Mouse (Mus musculus) hindbrain, embryonic 12.5 days (tissue): ENCODE results near the gene Scn1b. TPM values are rescaled to one million over a fixed set of nuclear protein-coding genes. Genes with fewer than 3 reads are reported as not detected.

Source experiments
- ATAC-seq: fragments of 200-750 bp; cut with Nextera tagmentation; 2 replicates; pipeline ENCODE4 v1.8.0; 2017; ENCODE audit warnings: moderate TSS enrichment; ENCODE audit not compliant: low FRiP score
- H3K27ac ChIP-seq: fragments of 300-500 bp; sonication (generic); 2 replicates; pipeline ENCODE4 v1.5.1; 2016; ENCODE audit warnings: mild to moderate bottlenecking
- H3K27me3 ChIP-seq: fragments of 300-500 bp; sonication (generic); 2 replicates; pipeline ENCODE4 v1.6.1; 2016; ENCODE audit warnings: mild to moderate bottlenecking
- H3K36me3 ChIP-seq: fragments of 300-500 bp; sonication (generic); 2 replicates; pipeline ENCODE4 v1.6.1; 2016; ENCODE audit warnings: mild to moderate bottlenecking
- H3K4me1 ChIP-seq: fragments of 300-500 bp; sonication (generic); 2 replicates; pipeline ENCODE4 v1.6.1; 2016
- H3K4me2 ChIP-seq: fragments of 300-500 bp; sonication (generic); replicated peaks from 2 replicates; pipeline ENCODE4 v1.6.1; 2016; ENCODE audit warnings: mild to moderate bottlenecking
- H3K4me3 ChIP-seq: fragments of 300-500 bp; sonication (generic); 2 replicates; pipeline ENCODE4 v1.5.1; 2016; ENCODE audit warnings: mild to moderate bottlenecking
- H3K9ac ChIP-seq: fragments of 300-500 bp; sonication (generic); 2 replicates; pipeline ENCODE4 v1.6.1; 2016; ENCODE audit warnings: mild to moderate bottlenecking, moderate library complexity
- H3K9me3 ChIP-seq: fragments of 300-500 bp; sonication (generic); replicated peaks from 2 replicates; pipeline ENCODE4 v1.6.1; 2016; ENCODE audit warnings: mild to moderate bottlenecking
- WGBS: fragments of 180-500 bp; shearing (Covaris S2); methylation state at CpG from one replicate; pipeline ENCODE4 v1.1.7; 2016; 5-methylcytosine and 5-hydroxymethylcytosine counted together
- polyA plus RNA-seq: library from polyadenylated mRNA; unstranded; fragments of >200 nt; fragmentation: Nextera tagmentation; extraction: Ambion mirVana; gene quantifications from 2 replicates; pipeline ENCODE4 v1.2.1, GENCODE M21; 2016

Gene Scn1b
- polyA plus RNA-seq, 1 experiment from 2014 or later = 2.7 TPM

GRCm38 (mm10) chr7:31076492-31076891, 50.3 kb downstream of the Scn1b start, which contains the start of gene Fxyd3:
TSS of gene Fxyd3 (minus strand) at chr7:31076704.
- no peak within 1 kb of the TSS for H3K4me3 ChIP-seq
- no peak for ATAC-seq
- no peaks in the 10 kb centered on the region for H3K36me3 ChIP-seq
- WGBS = 65% methylated on average over 5 of the region's 5 CpGs
- H3K27me3 ChIP-seq = no peaks in the 10 kb centered on the region
- H3K9ac ChIP-seq = no peak within 1 kb of the TSS
- H3K4me1 ChIP-seq = peaks cover 17% of the 10 kb centered on the region
- no peaks in the 10 kb centered on the region for H3K9me3 ChIP-seq
- no peak within 1 kb of the TSS for H3K27ac ChIP-seq
- H3K4me2 ChIP-seq = no peak within 1 kb of the TSS

GRCm38 (mm10) chr7:31074713-31075069, 52.1 kb downstream of the Scn1b start:
- H3K27me3 ChIP-seq = no peaks in the 10 kb centered on the region
- H3K36me3 ChIP-seq = no peaks in the 10 kb centered on the region
- H3K4me1 ChIP-seq = peaks cover 23% of the 10 kb centered on the region
- H3K4me3 ChIP-seq = no peak overlapping the region
- WGBS = 78% methylated on average over 5 of the region's 5 CpGs
- peak overlapping the region; percentile 24; the same call in 1 of the 2 replicates for H3K27ac ChIP-seq
- H3K4me2 ChIP-seq = no peak overlapping the region
- H3K9ac ChIP-seq = no peak overlapping the region
- no peaks in the 10 kb centered on the region for H3K9me3 ChIP-seq
- no peak for ATAC-seq

GRCm38 (mm10) chr7:31074061-31074712, 52.6 kb downstream of the Scn1b start:
- 0 out of 2 replicates have a peak, but pooled peaks have one; percentile 6 for ATAC-seq
- 60% methylated on average over 7 of the region's 7 CpGs for WGBS
- Histone ChIP-seq H3K9me3 (no peaks in the 10 kb centered on the region), H3K27ac (peak overlapping the region; percentile 24), H3K4me3 (no peak overlapping the region), H3K9ac (no peak overlapping the region), H3K36me3 (no peaks in the 10 kb centered on the region), H3K4me1 (peaks cover 23% of the 10 kb centered on the region), H3K27me3 (no peaks in the 10 kb centered on the region), H3K4me2 (no peak overlapping the region)

GRCm38 (mm10) chr7:31073546-31073945, 53.3 kb downstream of the Scn1b start:
- H3K9ac ChIP-seq = no peak overlapping the region
- no peaks in the 10 kb centered on the region for H3K9me3 ChIP-seq
- H3K27ac ChIP-seq = no peak overlapping the region
- ATAC-seq = no peak
- H3K27me3 ChIP-seq = no peaks in the 10 kb centered on the region
- H3K4me3 ChIP-seq = no peak overlapping the region
- no peak overlapping the region for H3K4me2 ChIP-seq
- peaks cover 23% of the 10 kb centered on the region for H3K4me1 ChIP-seq
- no peaks in the 10 kb centered on the region for H3K36me3 ChIP-seq

- WGBS = 47% methylated on average over 9 of the region's 9 CpGs
- no peaks in the 10 kb centered on the region for H3K36me3 ChIP-seq
These were observed 54.5 kb downstream of the Scn1b start for GRCm38 (mm10) chr7:31072326-31072725.

GRCm38 (mm10) chr7:31070324-31070723, 56.5 kb downstream of the Scn1b start:
- H3K27me3 ChIP-seq = no peaks in the 10 kb centered on the region; the same call in 1 of the 2 replicates
- H3K9me3 ChIP-seq = no peaks in the 10 kb centered on the region
- no peak overlapping the region for H3K9ac ChIP-seq
- peaks cover 13% of the 10 kb centered on the region for H3K4me1 ChIP-seq
- H3K4me3 ChIP-seq = no peak overlapping the region
- no peaks in the 10 kb centered on the region for H3K36me3 ChIP-seq
- no peak overlapping the region for H3K27ac ChIP-seq
- ATAC-seq = no peak
- 85% methylated on average over 6 of the region's 6 CpGs for whole genome bisulfite sequencing
- no peak overlapping the region for H3K4me2 ChIP-seq

More at GRCm38 (mm10) chr7:31072326-31072725, 54.5 kb downstream of the Scn1b start:
- Histone ChIP-seq H3K4me3 (no peak overlapping the region), H3K9ac (no peak overlapping the region), H3K9me3 (no peaks in the 10 kb centered on the region), H3K4me2 (no peak overlapping the region), H3K27me3 (no peaks in the 10 kb centered on the region), H3K27ac (no peak overlapping the region), H3K4me1 (peaks cover 16% of the 10 kb centered on the region)
- no peak for ATAC-seq

DNA sequence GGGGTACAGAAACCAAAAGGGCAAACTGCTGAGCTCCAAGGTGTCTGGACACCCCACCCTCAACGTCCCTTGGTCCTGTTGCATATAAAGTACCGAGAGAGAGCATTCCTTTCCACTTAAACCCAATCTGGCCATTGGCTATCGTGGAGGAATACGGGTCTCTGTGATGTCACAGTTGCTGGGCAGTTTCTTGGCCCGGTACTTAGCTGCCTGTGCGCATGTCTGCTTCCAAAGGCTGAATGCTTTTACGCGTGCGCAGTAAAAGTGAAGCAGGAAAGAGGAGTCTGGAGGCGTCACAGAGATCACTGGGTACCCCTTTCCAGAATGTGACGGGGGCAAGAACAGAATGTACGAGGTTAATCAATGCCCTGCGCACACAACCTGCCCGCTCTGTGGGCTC, 57.3 kb downstream of the Scn1b start:
- no peak overlapping the region for H3K27ac ChIP-seq
- no peak overlapping the region for H3K4me2 ChIP-seq
- peaks cover 13% of the 10 kb centered on the region for H3K4me1 ChIP-seq
- H3K27me3 ChIP-seq = no peaks in the 10 kb centered on the region; the same call in 1 of the 2 replicates
- 84% methylated on average over 14 of the region's 14 CpGs for WGBS
- no peaks in the 10 kb centered on the region for H3K36me3 ChIP-seq
- no peak overlapping the region for H3K4me3 ChIP-seq
- H3K9me3 ChIP-seq = no peaks in the 10 kb centered on the region
- ATAC-seq = no peak
- H3K9ac ChIP-seq = no peak overlapping the region

DNA sequence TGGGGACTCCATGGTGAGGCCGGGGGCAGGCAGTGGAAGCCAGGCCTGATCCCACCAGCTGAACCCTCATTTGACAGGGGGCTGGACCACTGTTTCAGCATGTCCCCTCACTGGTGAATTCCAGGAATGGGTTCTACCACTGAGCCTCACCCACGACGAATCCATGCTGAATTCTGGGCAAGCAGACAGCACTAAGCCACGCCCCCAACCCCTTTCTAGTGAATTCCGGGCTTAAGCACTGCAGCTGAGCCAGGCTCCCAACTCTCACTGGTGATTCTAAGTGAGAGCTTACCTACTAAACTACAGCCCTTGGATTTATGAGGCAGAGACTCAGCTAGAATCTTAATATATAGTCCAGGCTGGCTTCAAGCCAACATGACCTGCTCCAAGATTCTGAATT, 59.0 kb downstream of the Scn1b start:
- no peaks in the 10 kb centered on the region for H3K9me3 ChIP-seq
- no peak overlapping the region for H3K9ac ChIP-seq
- WGBS = 40% methylated on average over 5 of the region's 5 CpGs
- no peak overlapping the region for H3K4me3 ChIP-seq
- H3K4me1 ChIP-seq = peaks cover 10% of the 10 kb centered on the region
- H3K27me3 ChIP-seq = no peaks in the 10 kb centered on the region; the same call in 1 of the 2 replicates
- no peak overlapping the region for H3K4me2 ChIP-seq
- H3K27ac ChIP-seq = no peak overlapping the region
- ATAC-seq = no peak
- H3K36me3 ChIP-seq = no peaks in the 10 kb centered on the region

Other genes starting within 250 kb of the Scn1b start
- gene Cd22, start 246.7 kb downstream of the Scn1b start, polyA plus RNA-seq = not detected in 2 replicates
- 0.56 and 0.61 TPM in 2 replicates for gene Mag, start 212.1 kb downstream of the Scn1b start, polyA plus RNA-seq
- not detected in 2 replicates for gene Hamp2, start 202.3 kb downstream of the Scn1b start, polyA plus RNA-seq
- not detected in 2 replicates for gene Hamp, start 183.0 kb downstream of the Scn1b start, polyA plus RNA-seq
- 29.7 and 32.7 TPM in 2 replicates for gene Usf2, start 170.2 kb downstream of the Scn1b start, polyA plus RNA-seq
- 16.6 and 20.2 TPM in 2 replicates for gene Lsr, start 153.5 kb downstream of the Scn1b start, polyA plus RNA-seq
- gene Fam187b, start 153.2 kb downstream of the Scn1b start, polyA plus RNA-seq = 0.89 and 1.4 TPM in 2 replicates
- gene Fxyd5, start 84.5 kb downstream of the Scn1b start, polyA plus RNA-seq = 9.6 and 10.4 TPM in 2 replicates
- gene Fxyd7, start 75.5 kb downstream of the Scn1b start, polyA plus RNA-seq = 26.3 and 29.8 TPM in 2 replicates
- gene Fxyd1, start 69.8 kb downstream of the Scn1b start, polyA plus RNA-seq = 25.3 and 34.7 TPM in 2 replicates
- 2.1 TPM in 2 replicates for gene Lgi4, start 67.7 kb downstream of the Scn1b start, polyA plus RNA-seq
- 5.5 and 12.3 TPM in 2 replicates for gene Fxyd3, start 50.3 kb downstream of the Scn1b start, polyA plus RNA-seq
- 2.3 and 2.7 TPM in 2 replicates for gene Hpn, start 11.7 kb downstream of the Scn1b start, polyA plus RNA-seq
- gene Gramd1a, start 28.9 kb upstream of the Scn1b start, polyA plus RNA-seq = 185 and 202 TPM in 2 replicates
- not detected in 2 replicates for gene Scgb2b2, start 163.5 kb upstream of the Scn1b start, polyA plus RNA-seq
- gene Scgb1b2, start 164.8 kb upstream of the Scn1b start, polyA plus RNA-seq = not detected in 2 replicates
- not detected in 2 replicates for gene Scgb2b3, start 235.1 kb upstream of the Scn1b start, polyA plus RNA-seq
- not detected in 2 replicates for gene Scgb1b3, start 248.6 kb upstream of the Scn1b start, polyA plus RNA-seq